Mouse (Mus musculus) spleen, postnatal 36 days (tissue): ENCODE results near the gene Sin3a.

Source experiments
- DNase-seq, 2 experiments: peaks; one replicate each; pipeline ENCODE4 v3.0.0; 2022; ENCODE audit warnings: low spot score in 2 of 2, mixed read lengths in 1 of 2

Gene Sin3a

DNA sequence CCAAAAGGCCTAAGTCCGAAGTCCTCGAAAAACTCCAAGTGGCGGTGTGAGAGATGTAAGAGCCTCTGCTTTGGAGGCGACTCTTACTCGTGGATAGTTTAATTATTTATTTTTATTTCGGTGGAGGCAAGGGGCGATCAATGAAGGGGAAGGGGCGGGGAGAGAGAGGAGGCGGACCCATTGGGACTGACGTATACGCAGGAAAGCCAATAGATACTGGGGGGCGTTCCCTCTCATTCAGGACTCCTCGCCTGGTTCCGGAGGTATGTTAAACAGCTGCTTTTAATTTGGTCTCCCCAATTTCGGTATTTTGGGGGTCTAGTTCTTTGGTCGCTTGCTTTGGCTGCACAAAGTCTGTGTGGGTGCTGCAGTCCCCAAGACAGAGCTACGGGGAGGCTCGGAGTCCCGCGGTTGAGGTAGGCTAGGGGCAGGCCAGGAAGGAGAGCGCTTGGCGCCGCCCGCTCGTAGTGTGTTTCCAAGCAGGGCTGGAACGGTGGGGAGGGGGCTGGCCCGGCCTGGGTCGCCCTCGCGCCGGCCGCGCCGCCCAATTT, at the start of gene Sin3a:
Gene Sin3a, plus strand, starts transcription at position 240 of the 551 bp plus-strand sequence.
- DNase-seq, result peak; percentile 74 to 83

DNA sequence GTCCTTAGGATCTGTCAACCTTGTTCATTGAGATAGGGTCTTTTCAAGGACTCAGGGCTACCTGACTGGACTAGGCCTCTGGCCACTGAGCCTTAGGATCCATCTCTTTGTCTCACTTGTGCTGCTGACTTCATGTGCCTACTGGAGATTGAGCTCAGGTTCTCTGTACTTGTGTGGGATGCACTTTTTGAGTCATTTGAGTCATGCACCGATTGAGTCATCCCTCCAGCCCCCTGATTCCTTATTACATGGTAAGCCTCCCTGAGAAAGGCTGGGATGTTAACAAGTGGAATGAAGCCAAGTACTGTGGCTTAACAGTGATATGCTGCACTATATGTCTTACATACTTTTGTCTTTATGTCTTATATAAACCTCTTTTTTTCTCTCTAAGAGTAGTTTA, 40.1 kb upstream of the Sin3a start:
- DNase-seq, result no peak

GRCm38 (mm10) chr9:57056237-57056636, 15.6 kb upstream of the Sin3a start:
- peak; percentile 55 to 66 for DNase-seq

- DNase-seq, result no peak
Measured at GRCm38 (mm10) chr9:57064164-57064563, 7.7 kb upstream of the Sin3a start.

GRCm38 (mm10) chr9:57068266-57068665, 3.6 kb upstream of the Sin3a start:
- no peak for DNase-seq

- peak in 1 of 2 experiments; percentile 12 for DNase-seq
Measured at GRCm38 (mm10) chr9:57070262-57070661, 1.6 kb upstream of the Sin3a start.

GRCm38 (mm10) chr9:57070800-57071545, 867 bp upstream of the Sin3a start:
- no peak for DNase-seq

GRCm38 (mm10) chr9:57072526-57072988, 717 bp downstream of the Sin3a start:
- no peak for DNase-seq

DNA sequence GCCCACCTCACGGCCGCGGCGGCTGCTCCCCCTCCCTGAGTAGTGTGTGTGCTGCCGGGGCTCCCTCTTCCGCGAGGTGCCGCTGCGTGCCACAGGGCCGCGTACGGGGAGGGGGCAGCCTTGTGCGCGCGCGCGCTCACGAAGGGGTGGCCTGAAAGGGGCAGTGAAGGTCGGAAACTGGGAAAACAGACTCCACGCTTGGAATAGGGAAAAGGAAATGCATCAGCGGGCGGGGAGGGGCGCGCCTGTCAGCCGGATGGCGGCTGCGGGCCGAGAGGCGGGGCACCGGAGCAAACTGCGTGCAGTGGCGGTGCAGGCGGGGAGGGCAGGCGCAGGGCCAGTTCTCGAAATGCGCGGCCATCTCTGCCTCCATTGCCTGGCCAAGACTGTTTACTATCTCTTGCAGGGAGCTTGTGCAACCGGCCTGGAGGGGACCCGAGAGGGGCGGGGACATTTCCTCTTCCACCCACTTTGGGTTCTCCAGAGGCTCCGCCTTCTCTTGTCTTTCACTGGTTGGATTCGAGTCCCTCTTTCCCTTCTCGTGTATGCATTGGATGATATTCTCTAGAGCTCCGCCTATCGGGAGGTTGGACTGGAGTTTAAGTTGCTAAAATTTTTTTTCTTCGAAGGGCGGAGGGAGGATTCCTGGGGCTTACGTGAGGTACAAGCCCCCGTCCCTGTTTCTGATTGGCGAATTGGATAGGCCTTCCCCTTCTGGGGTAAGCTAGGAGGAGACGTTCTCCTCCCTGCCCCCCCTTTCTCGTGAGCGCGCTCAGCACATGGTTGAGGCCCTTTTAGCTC, 1.3 kb downstream of the Sin3a start:
- DNase-seq, result peak; percentile 98 to 100

GRCm38 (mm10) chr9:57073790-57074094, 1.9 kb downstream of the Sin3a start:
- DNase-seq, result no peak

DNA sequence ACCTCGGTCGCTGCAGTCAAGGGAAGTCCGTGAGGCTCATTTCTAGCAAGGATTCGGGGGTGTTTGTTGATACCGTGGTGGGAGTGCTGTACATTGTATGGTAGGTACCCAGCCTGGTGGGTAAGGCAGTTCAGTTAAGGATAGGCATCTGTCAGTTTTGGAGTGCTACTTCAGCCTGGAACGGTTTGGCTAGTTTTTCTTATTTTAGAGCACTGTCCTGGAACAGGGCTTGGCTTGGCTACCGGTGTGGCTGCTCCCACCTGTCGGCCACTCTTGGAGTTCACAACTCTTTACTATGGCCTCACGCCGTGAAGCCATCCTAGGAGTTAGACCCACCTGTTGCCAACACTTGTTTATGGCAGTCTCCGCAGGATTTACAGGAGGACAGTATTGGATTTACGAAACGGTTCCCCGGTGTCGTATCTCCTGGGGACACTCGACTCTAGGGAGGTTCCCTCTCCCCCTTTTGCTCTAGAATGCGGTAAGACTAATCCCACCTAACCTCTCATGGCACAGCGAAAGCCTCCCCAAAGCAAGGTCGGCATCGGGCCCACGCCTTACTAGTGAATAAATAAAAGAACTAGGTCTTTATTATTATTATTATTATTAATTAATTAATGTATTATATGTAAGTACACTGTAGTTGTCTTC, 2.5 kb downstream of the Sin3a start:
- peak; percentile 20 to 22 for DNase-seq

DNA sequence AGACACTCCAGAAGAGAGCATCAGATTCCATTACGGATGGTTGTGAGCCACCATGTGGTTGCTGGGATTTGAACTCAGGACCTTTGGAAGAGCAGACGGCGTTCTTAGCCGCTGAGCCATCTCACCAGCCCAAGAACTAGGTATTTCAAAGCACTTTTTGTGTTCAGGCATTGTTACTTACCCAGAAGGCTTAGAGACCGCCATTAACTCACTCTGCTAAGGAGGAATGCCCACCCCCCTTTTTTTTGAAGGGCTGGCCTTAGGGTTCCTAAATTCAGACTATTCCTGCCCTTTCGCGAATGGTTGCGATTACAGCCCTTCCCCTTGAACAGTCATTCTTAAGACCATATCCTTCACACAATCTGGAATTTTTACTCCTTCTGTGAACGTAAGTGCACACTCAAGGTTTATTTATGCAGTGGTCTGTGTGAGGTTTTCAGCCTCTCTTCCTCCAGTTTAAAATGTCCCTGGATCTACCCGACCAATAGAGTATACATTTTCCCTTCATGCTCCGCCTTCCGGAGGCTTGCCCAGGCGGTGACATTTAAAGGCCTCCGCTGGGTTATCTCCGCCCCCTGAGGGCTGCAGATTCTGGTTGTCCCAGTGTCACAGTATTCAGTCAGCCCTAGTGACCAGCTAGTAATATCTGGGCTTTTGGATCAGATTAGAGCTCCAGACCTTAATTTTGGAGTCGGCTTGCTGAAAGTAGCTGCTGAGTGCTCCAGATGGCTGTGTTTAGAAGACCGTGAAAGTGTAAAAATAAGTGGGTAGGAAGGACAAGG, 3.2 kb downstream of the Sin3a start:
- DNase-seq, result peak; percentile 80 to 84

- peak; percentile 100 for DNase-seq
Measured at GRCm38 (mm10) chr9:57075681-57076381, 4.0 kb downstream of the Sin3a start.

GRCm38 (mm10) chr9:57076701-57077660, 5.1 kb downstream of the Sin3a start:
- peak; percentile 88 to 90 for DNase-seq

DNA sequence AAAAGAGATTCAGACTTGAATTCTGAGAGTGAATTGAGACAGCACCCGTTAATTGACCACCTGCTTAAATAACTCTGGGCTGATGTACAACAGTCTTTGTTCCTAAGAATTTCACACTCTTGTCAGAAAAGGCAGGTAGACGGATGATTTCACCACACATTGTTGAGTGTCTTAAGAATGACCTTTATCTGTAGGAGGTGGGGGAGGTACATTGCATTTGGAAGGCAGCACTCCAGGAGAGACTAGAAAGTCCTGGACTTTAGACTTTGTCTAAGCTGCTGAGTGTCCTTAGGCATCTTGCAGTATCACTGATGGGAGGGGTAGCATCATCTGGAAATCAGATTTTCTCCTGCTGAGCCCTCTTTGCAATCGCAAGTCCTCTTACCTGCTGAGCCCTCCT, 10.4 kb downstream of the Sin3a start:
- DNase-seq, result no peak

GRCm38 (mm10) chr9:57117261-57117755, 45.5 kb downstream of the Sin3a start:
- DNase-seq, result no peak

DNA sequence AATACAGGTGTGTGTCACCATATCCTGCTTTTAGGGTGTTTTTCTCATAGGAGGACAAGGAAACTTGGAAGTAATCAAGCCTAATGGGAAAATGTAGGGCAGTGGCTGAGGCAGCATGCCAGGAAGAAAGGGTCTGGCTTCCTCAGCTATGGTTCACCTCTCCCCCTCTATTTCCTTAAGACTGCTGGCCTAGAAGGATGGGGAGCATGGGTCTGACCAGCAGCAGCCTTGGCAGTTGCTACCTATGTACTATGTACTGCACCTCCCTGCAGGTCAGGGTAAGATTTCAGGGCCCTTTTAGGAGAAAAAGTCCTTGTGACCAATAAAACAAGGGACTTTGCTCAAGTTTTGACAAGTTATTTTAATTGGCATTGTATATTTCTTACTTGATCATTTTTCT, 57.8 kb downstream of the Sin3a start:
- DNase-seq, result no peak

DNA sequence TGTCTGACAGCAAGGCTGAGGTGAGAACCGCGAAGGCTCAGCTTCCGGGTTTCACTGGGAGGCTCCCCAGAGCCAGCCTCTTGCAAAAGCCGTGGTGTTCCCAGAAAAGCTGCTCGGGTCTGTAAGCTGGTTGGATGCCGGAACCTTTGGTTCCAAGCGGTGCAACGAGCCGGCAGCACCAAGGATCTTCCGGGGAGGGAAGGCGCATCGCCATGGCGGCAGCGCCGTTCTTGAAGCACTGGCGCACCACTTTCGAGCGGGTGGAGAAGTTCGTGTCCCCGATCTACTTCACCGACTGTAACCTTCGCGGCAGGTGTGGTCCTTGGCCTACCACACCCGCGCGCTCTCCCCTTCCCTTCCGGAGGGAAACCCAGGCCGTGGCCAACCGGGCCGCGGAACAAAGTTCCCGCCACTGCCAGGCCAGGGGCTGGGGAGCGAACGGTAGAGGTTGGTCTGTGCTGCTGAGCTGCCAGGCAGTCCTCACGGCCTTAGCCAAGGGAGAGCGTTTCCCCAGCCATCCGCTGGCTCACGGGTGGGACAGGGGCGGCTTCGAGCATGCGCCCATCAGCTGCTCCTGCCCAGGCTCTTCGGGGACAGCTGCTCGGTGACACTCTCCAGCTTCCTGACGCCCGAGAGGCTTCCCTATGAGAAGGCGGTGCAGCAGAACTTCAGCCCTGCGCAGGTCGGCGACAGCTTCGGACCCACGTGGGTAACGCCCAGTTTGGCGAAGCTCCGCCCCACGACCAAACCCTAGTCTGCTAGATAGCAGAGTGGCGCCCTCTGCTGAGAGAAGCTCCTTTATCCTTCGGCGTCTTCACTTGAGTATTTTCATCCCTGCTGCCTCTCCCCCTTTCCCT, 59.0 kb downstream of the Sin3a start, which contains the start of gene Man2c1:
Gene Man2c1, plus strand, starts transcription at position 114 of the 857 bp plus-strand sequence.
- DNase-seq, result peak; percentile 93
